26 mouse cellular contexts compared by ENCODE assay signal in genomic region chr7:132360336-132360735, GRCm38 (mm10).
"Had no signal": no experiment of that assay in that cellular context is flagged by ENCODE, and none has a peak within 500 bp of the region (broad histone marks: within the 10 kb centered on the region; RNA-seq: fewer than 3 reads in every experiment).

No protein-coding gene starts in this region.

- ATAC-seq: hindbrain, embryonic 16.5 days; inflammation-experienced regulatory T-cells, adult 6 months; intestine, embryonic 15.5 days; intestine, postnatal 0 days; liver, embryonic 12.5 days had no signal

- H3K4me3 ChIP-seq: heart, adult 2 months; heart, embryonic 13.5 days; heart, embryonic 15.5 days; hindbrain, embryonic 12.5 days; intestine, embryonic 15.5 days; layer of hippocampus, adult 2 months; left cerebral cortex, adult 2 months; limb, embryonic 13.5 days; limb, embryonic 15.5 days; liver, embryonic 12.5 days had no signal

- DNase-seq: gastrocnemius, postnatal 14 days; gastrocnemius, postnatal 36 days; heart, adult 2 months; heart, postnatal 14 days; heart, postnatal 36 days; kidney, adult 18-20 months; kidney, adult 8-10 months; kidney, postnatal 10 days; kidney, postnatal 25 days; kidney, postnatal 4 days; left cerebral cortex, postnatal 4 days had no signal

- H3K36me3 ChIP-seq: heart, embryonic 13.5 days; heart, embryonic 15.5 days; hindbrain, embryonic 12.5 days; intestine, embryonic 15.5 days; limb, embryonic 13.5 days; limb, embryonic 15.5 days; liver, embryonic 12.5 days had no signal

- H3K27ac ChIP-seq: heart, adult 2 months; heart, embryonic 13.5 days; heart, embryonic 15.5 days; hindbrain, embryonic 12.5 days; hindbrain, embryonic 14.5 days; intestine, embryonic 15.5 days; layer of hippocampus, adult 2 months; left cerebral cortex, adult 2 months; limb, embryonic 13.5 days; limb, embryonic 15.5 days; liver, embryonic 12.5 days; liver, embryonic 14.5 days had no signal

- H3K4me2 ChIP-seq: heart, embryonic 11.5 days; heart, embryonic 13.5 days; heart, embryonic 15.5 days; hindbrain, embryonic 12.5 days; hindbrain, embryonic 14.5 days; intestine, embryonic 15.5 days; limb, embryonic 13.5 days; limb, embryonic 15.5 days; liver, embryonic 12.5 days had no signal

- H3K9ac ChIP-seq: heart, embryonic 13.5 days; heart, embryonic 15.5 days; hindbrain, embryonic 12.5 days; hindbrain, embryonic 14.5 days; intestine, embryonic 15.5 days; limb, embryonic 13.5 days; limb, embryonic 15.5 days; liver, embryonic 12.5 days; liver, embryonic 14.5 days had no signal

- H3K27me3 ChIP-seq: heart, embryonic 13.5 days; heart, embryonic 15.5 days; hindbrain, embryonic 12.5 days; intestine, embryonic 15.5 days; limb, embryonic 15.5 days; liver, embryonic 12.5 days had no signal

- H3K9me3 ChIP-seq: heart, embryonic 13.5 days; heart, embryonic 15.5 days; hindbrain, embryonic 12.5 days; intestine, embryonic 15.5 days; limb, embryonic 15.5 days; liver, embryonic 12.5 days had no signal

- H3K4me1 ChIP-seq: intestine, embryonic 15.5 days had no signal
